Mouse (Mus musculus): ENCODE data around the gene Apmap. TPM values are rescaled to one million over a fixed set of nuclear protein-coding genes. Genes with fewer than 3 reads are reported as not detected.
"Not testable (repeated sequence)": the region's sequence is repeated elsewhere in the genome, so short reads cannot be mapped to it uniquely, and the experiment has no call there.

Apmap gene
- total and polyA plus RNA-seq, 3 experiments = 37.5 to 56.9 (median 52.6) TPM

GRCm38 (mm10) chr2:150570761-150571160 lies 37.6 kb downstream of the Apmap start:
- intact Hi-C loops (cut with DNase I) = no loop called here

DNA sequence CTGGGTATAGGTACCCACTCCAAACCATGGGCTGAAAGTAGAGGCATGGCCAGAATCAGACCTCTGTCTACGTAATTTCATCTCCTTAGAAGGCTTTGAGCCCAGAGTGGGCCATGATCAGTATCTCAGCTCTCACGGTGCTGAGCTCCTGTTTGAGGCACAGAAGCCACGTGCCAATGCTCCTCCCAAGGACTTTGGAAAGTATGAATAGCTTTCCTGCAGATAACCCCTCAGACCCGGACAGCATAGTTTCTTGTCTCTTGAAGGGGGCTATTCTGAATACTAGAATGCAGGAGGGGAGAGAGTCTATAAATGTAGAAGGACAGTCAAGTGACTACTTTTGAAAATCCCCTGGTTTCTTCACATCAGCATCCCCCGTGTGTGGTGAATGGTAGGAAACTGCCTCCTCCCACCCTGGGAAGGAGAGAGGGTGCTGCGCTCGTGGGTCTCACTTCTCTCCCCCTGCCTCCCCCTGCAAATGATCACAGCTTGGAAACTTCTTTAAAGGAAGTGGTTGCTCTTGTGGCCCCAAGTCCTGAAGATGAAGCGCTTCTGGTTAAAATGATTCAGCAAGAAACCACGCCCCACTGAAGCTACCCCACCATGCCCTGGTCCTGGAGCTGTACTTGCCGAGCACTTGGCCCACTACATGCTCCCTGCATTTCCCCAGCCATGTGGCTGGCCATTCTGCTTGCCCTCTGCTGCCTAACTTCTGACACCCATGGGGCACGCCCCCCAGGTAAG lies 38.3 kb downstream of the Apmap start, which contains the start of gene Cst7:
Cst7 (plus strand) TSS at position 569 of the 744 bp plus-strand sequence.
- no peaks in the 10 kb centered on the region for H3K36me3 ChIP-seq (ENCODE audit: control insufficient read depth, insufficient read depth, low read length)
- intact Hi-C loops (cut with DNase I) = no loop called here
- H3K27me3 ChIP-seq (ENCODE audit: control insufficient read depth, insufficient read depth, low read length) = no peaks in the 10 kb centered on the region
- no peak within 1 kb of the TSS for H3K4me3 ChIP-seq
- H3K4me1 ChIP-seq (ENCODE audit: control insufficient read depth, insufficient read depth, low read length) = peaks cover 1% of the 10 kb centered on the region; the same call in 1 of the 2 replicates
- TF ChIP-seq EP300 (IDR thresholded peaks at IDR 0.05; ENCODE audit: insufficient read depth, low read depth, low read length) = no peak
- no peak for TF ChIP-seq POLR2A (IDR thresholded peaks at IDR 0.05; ENCODE audit: insufficient read depth, low read depth, low read length)
- no peak for TF ChIP-seq CTCF (IDR thresholded peaks at IDR 0.05)
- H3K9ac ChIP-seq (ENCODE audit: low read depth, low read length) = no peak within 1 kb of the TSS
- 45% methylated on average over 11 of the region's 11 CpGs for WGBS
- no peak within 1 kb of the TSS for H3K27ac ChIP-seq
- H3K79me2 ChIP-seq (replicated peaks; ENCODE audit: control insufficient read depth, insufficient read depth, low read length) = no peaks in the 10 kb centered on the region
- DNase-seq = no peak

More at GRCm38 (mm10) chr2:150570761-150571160, 37.6 kb downstream of the Apmap start:
- Histone ChIP-seq H3K27ac (no peak overlapping the region), H3K36me3 (ENCODE audit: control insufficient read depth, insufficient read depth, low read length) (no peaks in the 10 kb centered on the region), H3K79me2 (replicated peaks; ENCODE audit: control insufficient read depth, insufficient read depth, low read length) (no peaks in the 10 kb centered on the region), H3K27me3 (ENCODE audit: control insufficient read depth, insufficient read depth, low read length) (no peaks in the 10 kb centered on the region), H3K4me1 (ENCODE audit: control insufficient read depth, insufficient read depth, low read length) (peaks cover 1% of the 10 kb centered on the region; the same call in 1 of the 2 replicates), H3K4me3 (no peak overlapping the region), H3K9ac (ENCODE audit: low read depth, low read length) (no peak overlapping the region)
- TF ChIP-seq POLR2A (IDR thresholded peaks at IDR 0.05; ENCODE audit: insufficient read depth, low read depth, low read length) (no peak), CTCF (IDR thresholded peaks at IDR 0.05) (no peak), EP300 (IDR thresholded peaks at IDR 0.05; ENCODE audit: insufficient read depth, low read depth, low read length) (no peak)
- no peak for DNase-seq
- 81% methylated on average over 2 of the region's 2 CpGs for WGBS

DNA sequence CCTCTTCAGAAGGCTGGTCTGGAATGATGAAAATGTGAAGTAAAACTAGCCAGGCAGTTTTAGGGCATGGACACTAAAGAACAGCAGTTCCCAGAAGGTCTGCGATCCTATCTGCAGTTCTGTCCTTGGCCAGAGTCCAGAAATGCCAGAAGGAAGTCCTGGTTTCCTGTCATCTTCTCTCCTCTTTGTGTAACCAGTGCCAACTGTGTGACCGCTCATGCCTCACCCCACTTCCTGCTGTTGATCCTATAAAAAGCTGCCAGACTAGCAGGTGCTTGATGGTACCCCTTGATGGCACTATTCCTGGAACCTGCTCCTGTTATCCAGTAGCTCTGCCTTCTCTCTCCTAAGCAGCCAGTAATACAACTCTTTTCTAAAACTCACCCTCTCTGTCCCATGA lies 41.3 kb downstream of the Apmap start:
- H3K9ac ChIP-seq (ENCODE audit: low read depth, low read length) = no peak overlapping the region
- H3K4me3 ChIP-seq = no peak overlapping the region
- H3K36me3 ChIP-seq (ENCODE audit: control insufficient read depth, insufficient read depth, low read length) = no peaks in the 10 kb centered on the region
- intact Hi-C loops (cut with DNase I) = no loop called here
- H3K27me3 ChIP-seq (ENCODE audit: control insufficient read depth, insufficient read depth, low read length) = no peaks in the 10 kb centered on the region
- WGBS = 14% methylated on average over 2 of the region's 2 CpGs
- H3K27ac ChIP-seq = no peak overlapping the region
- peaks cover 1% of the 10 kb centered on the region; the same call in 1 of the 2 replicates for H3K4me1 ChIP-seq (ENCODE audit: control insufficient read depth, insufficient read depth, low read length)
- no peak for DNase-seq
- no peaks in the 10 kb centered on the region for H3K79me2 ChIP-seq (replicated peaks; ENCODE audit: control insufficient read depth, insufficient read depth, low read length)
- no peak for TF ChIP-seq EP300 (IDR thresholded peaks at IDR 0.05; ENCODE audit: insufficient read depth, low read depth, low read length)

DNA sequence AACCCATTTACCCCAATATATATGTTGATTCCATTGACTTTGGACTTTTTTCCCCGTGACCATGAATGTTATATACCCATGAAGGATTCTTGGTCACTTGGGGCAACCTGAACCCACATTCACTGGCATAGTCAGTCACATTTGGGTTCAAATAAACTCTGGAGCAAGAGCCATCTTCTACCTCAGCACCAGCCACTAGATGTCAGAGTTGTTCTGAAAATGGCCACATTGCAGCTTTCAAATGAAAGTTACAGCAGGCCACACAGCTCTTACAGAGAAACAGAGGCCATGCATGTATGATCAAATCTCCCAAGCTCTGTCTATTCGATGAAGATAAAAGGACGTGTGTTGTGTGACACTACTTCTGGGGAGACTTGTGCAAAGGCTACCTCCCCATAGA lies 49.8 kb downstream of the Apmap start:
- Histone ChIP-seq H3K9ac (ENCODE audit: low read depth, low read length) (no peak overlapping the region), H3K4me3 (no peak overlapping the region), H3K79me2 (replicated peaks; ENCODE audit: control insufficient read depth, insufficient read depth, low read length) (no peaks in the 10 kb centered on the region), H3K36me3 (ENCODE audit: control insufficient read depth, insufficient read depth, low read length) (no peaks in the 10 kb centered on the region), H3K4me1 (ENCODE audit: control insufficient read depth, insufficient read depth, low read length) (no peaks in the 10 kb centered on the region), H3K27ac (no peak overlapping the region), H3K27me3 (ENCODE audit: control insufficient read depth, insufficient read depth, low read length) (no peaks in the 10 kb centered on the region)
- intact Hi-C loops (cut with DNase I) = loop anchor here (2.0 kb wide), 1 partner anchor 116 kb away; no protein-coding TSS in a partner anchor
- TF ChIP-seq CTCF (IDR thresholded peaks at IDR 0.05) = peak; percentile 67
- no peak for TF ChIP-seq EP300 (IDR thresholded peaks at IDR 0.05; ENCODE audit: insufficient read depth, low read depth, low read length)
- WGBS = 36% methylated on average over 3 of the region's 3 CpGs
- DNase-seq = no peak

DNA sequence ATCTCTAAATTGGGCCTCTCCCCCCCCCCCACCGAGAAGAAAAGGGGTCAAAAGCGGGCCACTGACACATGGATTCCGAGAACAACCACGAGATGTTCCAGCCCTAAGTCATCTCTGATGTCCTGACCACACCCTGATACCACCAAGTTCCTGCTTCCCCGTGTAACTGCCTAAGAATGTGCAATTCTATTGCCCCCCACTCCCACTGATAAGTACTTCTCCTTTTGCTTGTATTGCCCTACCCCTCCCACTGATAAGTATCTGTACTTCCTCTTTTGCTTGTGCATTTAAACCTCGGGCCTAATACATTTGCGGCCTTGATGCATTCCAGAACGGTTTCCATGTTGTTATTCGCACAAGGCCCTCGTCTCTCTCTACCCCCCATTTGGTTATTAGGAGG lies 58.8 kb downstream of the Apmap start:
- H3K27ac ChIP-seq; H3K4me1 ChIP-seq (ENCODE audit: control insufficient read depth, insufficient read depth, low read length); H3K4me3 ChIP-seq; H3K9ac ChIP-seq (ENCODE audit: low read depth, low read length); H3K36me3 ChIP-seq (ENCODE audit: control insufficient read depth, insufficient read depth, low read length); H3K27me3 ChIP-seq (ENCODE audit: control insufficient read depth, insufficient read depth, low read length); intact Hi-C loops (cut with DNase I); H3K79me2 ChIP-seq (replicated peaks; ENCODE audit: control insufficient read depth, insufficient read depth, low read length); DNase-seq: not testable (repeated sequence)
- WGBS = 65% methylated on average over 10 of the region's 10 CpGs

Other genes with a start within 250 kb of the Apmap start
- 1 to 10 TPM; 1.4 to 1.5 TPM for gene 3300002I08Rik, start 245.8 kb downstream of the Apmap start, total RNA-seq (2021)
- gene 3300002I08Rik, start 245.8 kb downstream of the Apmap start, polyA plus RNA-seq (2012; rRNA removed) = 0.78 and 0.88 TPM in 2 replicates
- 1 to 10 TPM; 6.5 to 7.1 TPM for gene Zfp442, start 157.1 kb downstream of the Apmap start, total RNA-seq (2021)
- 0.37 and 1.1 TPM in 2 replicates for gene Zfp442, start 157.1 kb downstream of the Apmap start, polyA plus RNA-seq (2012; rRNA removed)
- under 1 TPM in 1 of 2 experiments, not detected in 1; 0.14 TPM for gene Zfp345, start 123.5 kb downstream of the Apmap start, total RNA-seq (2021)
- gene Zfp345, start 123.5 kb downstream of the Apmap start, polyA plus RNA-seq (2012; rRNA removed) = not detected in 2 replicates
- not detected for gene Cst7, start 38.2 kb downstream of the Apmap start, total RNA-seq (2021)
- gene Cst7, start 38.2 kb downstream of the Apmap start, polyA plus RNA-seq (2012; rRNA removed) = 0.47 TPM in 1 of 2 replicates, not detected in the other
- 100 to 1,000 TPM; 256 to 332 TPM for gene Acss1, start 59.9 kb upstream of the Apmap start, total RNA-seq (2021)
- 301 and 494 TPM in 2 replicates for gene Acss1, start 59.9 kb upstream of the Apmap start, polyA plus RNA-seq (2012; rRNA removed)
- under 1 TPM; 0.10 to 0.14 TPM for gene Vsx1, start 80.8 kb upstream of the Apmap start, total RNA-seq (2021)
- gene Vsx1, start 80.8 kb upstream of the Apmap start, polyA plus RNA-seq (2012; rRNA removed) = not detected in 2 replicates
- 10 to 100 TPM; 14.7 to 16.9 TPM for gene Entpd6, start 140.5 kb upstream of the Apmap start, total RNA-seq (2021)
- gene Entpd6, start 140.5 kb upstream of the Apmap start, polyA plus RNA-seq (2012; rRNA removed) = 24.4 and 34.4 TPM in 2 replicates
- 100 to 1,000 TPM; 448 to 514 TPM for gene Pygb, start 178.2 kb upstream of the Apmap start, total RNA-seq (2021)
- 343 and 518 TPM in 2 replicates for gene Pygb, start 178.2 kb upstream of the Apmap start, polyA plus RNA-seq (2012; rRNA removed)

Measured in heart, adult 2 months (tissue).